Mouse (Mus musculus): ENCODE data around the gene Ntmt1.

Ntmt1 gene

GRCm38 (mm10) chr2:30823385-30824153 lies 15.9 kb downstream of the Ntmt1 start:
- no peak for DNase-seq (ENCODE audit: low spot score in 2 of 2)

DNA sequence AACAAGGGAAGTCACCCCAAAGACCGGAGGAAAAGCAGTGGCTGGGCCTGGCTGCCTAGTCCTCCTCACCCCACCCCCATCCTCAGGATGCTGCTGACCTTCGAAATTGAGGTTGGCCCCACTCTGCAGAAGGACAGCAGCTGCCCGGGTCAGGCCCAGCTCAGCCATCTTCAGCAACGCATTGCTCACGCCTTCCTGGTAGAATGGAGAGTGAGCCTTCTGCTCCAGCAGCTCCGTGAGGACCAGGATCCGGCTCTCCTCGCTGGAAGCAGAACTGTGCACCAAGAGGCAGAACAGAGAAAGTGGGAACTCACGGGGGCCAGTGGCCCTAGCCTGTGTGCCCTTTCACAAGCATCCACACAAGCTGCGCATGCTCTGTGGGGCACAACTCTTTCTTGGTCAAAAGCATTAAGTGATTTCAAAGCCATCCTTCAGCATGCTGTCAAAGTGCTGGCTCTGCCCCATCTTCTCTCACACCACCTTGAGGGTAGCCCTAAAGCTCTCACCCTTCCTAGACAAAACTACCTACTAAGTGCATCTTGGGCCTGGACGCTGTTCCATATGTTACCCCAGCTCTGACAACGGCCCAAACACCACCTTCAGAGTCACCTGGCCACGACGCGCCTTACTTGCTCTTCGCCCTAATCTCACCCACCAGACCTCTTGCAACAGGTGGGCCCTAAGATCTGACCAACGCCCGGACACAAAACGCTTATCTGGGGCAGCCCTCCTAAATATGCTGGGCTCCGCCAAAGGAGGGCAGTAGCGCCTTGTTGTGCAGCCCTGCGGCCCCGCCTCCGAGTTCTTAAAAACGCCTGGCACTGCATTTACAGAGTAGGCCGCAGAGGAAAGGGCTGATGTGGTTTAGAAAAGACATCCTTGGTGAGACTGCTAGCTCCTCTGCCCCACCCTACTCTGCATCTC lies 19.5 kb downstream of the Ntmt1 start:
- peak; percentile 43 to 59 for DNase-seq (ENCODE audit: low spot score in 2 of 2)

- peak; percentile 84 to 85 for DNase-seq (ENCODE audit: low spot score in 2 of 2)
Observed at GRCm38 (mm10) chr2:30827749-30828475, 20.3 kb downstream of the Ntmt1 start.

DNA sequence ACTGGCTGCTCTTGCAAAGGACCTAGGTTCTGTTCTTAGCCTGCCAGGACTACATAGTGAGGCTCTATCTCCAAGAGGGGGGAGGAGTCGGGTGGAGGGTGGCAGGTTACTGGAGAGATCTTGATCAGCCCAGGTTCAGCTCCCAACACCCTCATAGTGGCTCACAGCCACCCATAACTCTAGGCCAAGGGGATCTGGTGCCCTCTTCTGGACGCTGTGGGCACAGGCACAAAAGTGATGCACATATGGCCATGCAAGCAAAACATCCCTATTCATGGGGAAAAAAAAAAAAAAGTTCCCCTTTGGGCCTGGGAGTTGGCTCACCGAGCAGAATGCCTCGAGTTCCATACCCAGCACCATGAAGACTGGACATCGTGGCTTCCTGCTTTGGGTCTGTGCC lies 21.7 kb downstream of the Ntmt1 start:
- no peak for DNase-seq (ENCODE audit: low spot score in 2 of 2)

- no peak for DNase-seq (ENCODE audit: low spot score in 2 of 2)
Observed at GRCm38 (mm10) chr2:30830283-30830795, 22.7 kb downstream of the Ntmt1 start, which contains the start of gene Asb6. Gene Asb6, minus strand, starts transcription at chr2:30830333.

DNA sequence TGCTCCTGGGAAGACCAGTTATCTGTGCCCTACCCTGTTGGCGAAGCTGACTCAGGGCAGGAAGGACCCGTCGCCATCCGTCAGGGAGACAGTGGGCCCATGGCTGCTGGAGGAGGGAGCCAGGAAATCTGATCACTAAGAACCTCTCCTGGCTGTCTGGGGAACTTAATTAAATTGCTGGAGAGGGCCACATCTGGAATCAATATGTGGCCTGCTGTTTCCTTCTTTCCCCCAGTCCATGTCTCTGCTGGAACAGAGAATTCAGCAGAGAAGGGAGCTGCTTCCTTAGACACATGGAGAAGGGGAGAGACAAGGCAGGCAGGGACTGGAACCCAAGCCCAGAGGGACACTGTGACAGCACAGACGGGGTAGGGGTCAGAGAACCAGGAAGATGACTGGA lies 26.0 kb downstream of the Ntmt1 start:
- no peak for DNase-seq (ENCODE audit: low spot score in 2 of 2)

GRCm38 (mm10) chr2:30834373-30835022 lies 26.9 kb downstream of the Ntmt1 start, which contains the start of gene Prrx2:
Gene Prrx2, plus strand, starts transcription at chr2:30834972.
- DNase-seq (ENCODE audit: low spot score in 2 of 2): no peak

- DNase-seq (ENCODE audit: low spot score in 2 of 2): no peak
Observed at GRCm38 (mm10) chr2:30836238-30836990, 28.8 kb downstream of the Ntmt1 start.

- DNase-seq (ENCODE audit: low spot score in 2 of 2): no peak
Observed at GRCm38 (mm10) chr2:30842615-30843014, 35.0 kb downstream of the Ntmt1 start.

DNA sequence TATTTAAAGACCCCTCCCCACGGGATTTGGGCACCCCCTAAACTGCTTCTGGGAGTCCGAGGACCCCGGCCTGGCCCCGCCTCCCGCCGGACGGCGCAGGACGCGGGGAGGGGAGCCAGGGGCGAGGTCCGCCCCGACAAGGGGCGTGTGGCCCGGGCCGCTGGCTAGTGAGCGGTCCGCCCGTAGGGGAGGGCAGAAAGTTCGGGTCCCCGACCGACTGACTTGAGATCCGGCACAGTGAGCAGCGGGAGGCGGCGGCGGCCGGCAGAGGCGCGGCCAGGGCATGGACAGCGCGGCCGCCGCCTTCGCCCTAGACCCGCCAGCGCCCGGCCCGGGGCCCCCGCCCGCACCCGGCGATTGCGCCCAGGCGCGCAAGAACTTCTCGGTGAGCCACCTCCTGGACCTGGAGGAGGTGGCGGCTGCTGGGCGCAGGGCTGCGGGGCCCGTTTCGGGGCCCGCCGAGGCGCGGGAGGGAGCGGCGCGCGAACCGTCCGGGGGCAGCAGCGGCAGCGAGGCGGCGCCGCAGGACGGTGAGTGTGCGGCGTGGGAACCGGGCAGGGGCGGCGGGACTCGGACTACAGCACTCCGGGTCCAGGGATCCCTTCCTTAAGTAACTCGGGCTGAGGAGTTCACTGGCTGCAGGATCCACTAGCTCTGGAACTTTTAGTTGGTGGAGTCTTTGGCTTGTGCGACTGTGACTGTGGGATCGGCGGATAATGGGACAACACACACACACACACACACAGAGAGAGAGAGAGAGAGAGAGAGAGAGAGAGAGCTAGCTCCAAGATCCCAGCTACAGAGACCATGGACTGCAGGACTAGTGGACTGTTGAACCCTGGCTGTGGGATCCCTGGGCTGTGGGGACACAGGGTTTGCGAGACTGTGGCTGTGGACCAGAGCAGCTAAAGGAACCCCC lies 37.8 kb downstream of the Ntmt1 start:
- no peak for DNase-seq (ENCODE audit: low spot score in 2 of 2)

GRCm38 (mm10) chr2:30846236-30846635 lies 38.6 kb downstream of the Ntmt1 start:
- no peak for DNase-seq (ENCODE audit: low spot score in 2 of 2)

- no peak for DNase-seq (ENCODE audit: low spot score in 2 of 2)
Observed at GRCm38 (mm10) chr2:30846723-30847122, 39.1 kb downstream of the Ntmt1 start.

DNA sequence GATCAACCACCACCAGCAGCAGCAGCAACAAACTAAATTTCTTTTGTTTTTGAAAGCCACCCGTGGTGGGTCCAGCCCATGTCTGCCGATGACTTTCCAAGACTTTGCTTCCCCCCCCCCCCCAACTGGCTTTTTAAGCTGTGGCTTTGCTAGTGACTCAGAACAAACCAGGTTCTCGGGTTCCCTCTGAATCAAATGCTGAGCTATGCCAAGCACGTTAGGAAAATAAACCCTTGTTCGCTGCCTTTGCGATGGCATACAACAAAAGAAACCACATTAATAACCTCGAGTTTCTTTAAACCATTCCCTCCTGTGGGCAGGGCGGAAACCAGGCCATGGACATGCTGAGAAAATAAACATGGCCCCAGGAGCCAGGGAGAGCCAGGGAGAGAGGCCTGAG lies 40.6 kb downstream of the Ntmt1 start:
- DNase-seq (ENCODE audit: low spot score in 2 of 2): no peak

- DNase-seq (ENCODE audit: low spot score in 2 of 2): no peak
Observed at GRCm38 (mm10) chr2:30850581-30850980, 43.0 kb downstream of the Ntmt1 start.

GRCm38 (mm10) chr2:30852771-30853313 lies 45.2 kb downstream of the Ntmt1 start:
- no peak for DNase-seq (ENCODE audit: low spot score in 2 of 2)

DNA sequence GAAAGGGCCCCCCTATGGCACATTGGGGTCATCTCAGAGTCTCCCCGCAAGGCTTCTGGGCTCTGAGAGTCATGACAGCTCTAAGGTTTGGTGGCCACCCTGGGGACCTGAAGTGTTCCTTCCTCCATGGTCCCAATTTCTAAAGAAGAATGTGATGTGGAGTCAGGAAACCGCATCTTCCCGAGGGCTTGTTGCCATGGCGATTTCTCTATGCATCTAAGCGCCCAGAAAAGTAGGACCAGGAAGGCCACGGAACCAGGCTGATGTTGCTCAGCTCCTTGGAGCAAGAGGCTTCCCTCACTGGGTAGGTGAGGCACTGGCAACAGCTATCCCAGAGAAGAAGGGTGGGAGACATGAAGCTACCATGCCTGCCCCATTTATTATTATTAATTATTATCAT lies 49.5 kb downstream of the Ntmt1 start:
- DNase-seq (ENCODE audit: low spot score in 2 of 2): peak in 1 of 2 experiments; percentile 24

GRCm38 (mm10) chr2:30859782-30860181 lies 52.2 kb downstream of the Ntmt1 start:
- DNase-seq (ENCODE audit: low spot score in 2 of 2): no peak

DNA sequence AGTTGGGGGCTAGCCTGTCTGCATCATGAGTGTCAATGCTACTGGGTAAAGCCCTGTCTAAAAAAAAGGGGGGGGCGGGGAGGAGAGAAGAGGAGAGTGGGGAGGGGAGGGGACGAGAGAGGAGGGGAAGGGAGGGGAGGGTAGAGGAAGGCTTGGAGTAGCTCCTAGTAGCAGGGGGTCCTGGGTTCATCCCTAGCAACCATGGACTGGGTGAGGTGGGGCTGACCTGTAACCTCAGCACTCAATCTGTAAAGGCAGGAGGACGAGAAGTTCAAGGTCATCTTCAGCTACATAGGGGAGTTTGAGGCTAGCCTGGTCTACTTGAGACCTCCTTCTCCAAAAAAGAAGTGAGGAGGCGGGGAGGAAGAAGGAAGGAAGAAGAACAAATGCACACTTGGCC lies 54.5 kb downstream of the Ntmt1 start:
- no peak for DNase-seq (ENCODE audit: low spot score in 2 of 2)

GRCm38 (mm10) chr2:30863574-30863973 lies 55.9 kb downstream of the Ntmt1 start:
- DNase-seq (ENCODE audit: low spot score in 2 of 2): no peak
